12 mouse cellular contexts compared by ENCODE assay signal in the genomic region with DNA sequence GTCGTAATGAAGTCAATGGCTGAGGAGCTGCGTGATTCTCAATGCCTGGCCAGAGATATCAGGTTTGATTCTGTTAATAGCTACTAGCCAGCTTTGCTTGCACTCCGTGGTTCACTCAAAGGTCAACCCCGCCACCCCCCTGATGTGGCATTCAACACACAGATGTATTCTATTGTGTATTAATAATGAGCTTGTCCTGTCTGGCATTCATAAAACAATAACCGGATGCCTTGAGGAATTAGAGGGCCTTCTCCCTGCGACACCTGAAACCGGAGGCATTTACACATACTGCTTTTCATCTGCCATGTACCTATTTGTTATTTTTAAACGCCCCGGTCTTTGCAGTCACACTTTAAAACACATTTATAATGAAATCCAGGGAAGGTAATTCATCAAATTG.
DNase-seq lines count a peak whose midpoint lies in the region; ATAC-seq and TF ChIP-seq lines count a peak whose summit lies in the region.
"Had no signal": no experiment of that assay in that cellular context is flagged by ENCODE, and none has a peak within 500 bp of the region (broad histone marks: within the 10 kb centered on the region; RNA-seq: fewer than 3 reads in every experiment).

No protein-coding gene starts in this region.

- no peak overlapping the region for H3K9ac ChIP-seq in kidney, embryonic 14.5 days (ENCODE audit: low read depth, low read length)
- H3K9ac ChIP-seq in forebrain, postnatal 0 days: no peak overlapping the region
- no peak overlapping the region for H3K9ac ChIP-seq in neural tube, embryonic 14.5 days (replicated peaks; ENCODE audit: low read depth, low read length)

- 11% methylated on average over 9 of the region's 9 CpGs for WGBS in kidney, embryonic 14.5 days
- WGBS in forebrain, postnatal 0 days: 10% methylated on average over 9 of the region's 9 CpGs
- WGBS in limb, embryonic 10.5 days: 45% methylated on average over 9 of the region's 9 CpGs
- 13% methylated on average over 9 of the region's 9 CpGs for WGBS in neural tube, embryonic 14.5 days

- no peak overlapping the region for H3K4me3 ChIP-seq in kidney, embryonic 14.5 days (ENCODE audit: low read length)
- no peak overlapping the region for H3K4me3 ChIP-seq in forebrain, postnatal 0 days (ENCODE audit: low read depth, low read length)
- no peak overlapping the region for H3K4me3 ChIP-seq in limb, embryonic 10.5 days
- no peak overlapping the region for H3K4me3 ChIP-seq in neural tube, embryonic 14.5 days (ENCODE audit: low read depth, low read length)

- no peak for DNase-seq in kidney, adult 18-20 months
- DNase-seq in forebrain, postnatal 0 days: peak; percentile 16
- peak; percentile 35 for DNase-seq in limb, embryonic 10.5 days (ENCODE audit: low spot score)
- DNase-seq in ovary, postnatal 10 days (ENCODE audit: low spot score): no peak
- DNase-seq in left cerebral cortex, postnatal 36 days (ENCODE audit: low spot score in 2 of 2): no peak
- DNase-seq in layer of hippocampus, postnatal 10 days (ENCODE audit: low spot score in 2 of 2): no peak
- DNase-seq: heart, postnatal 10 days; right cerebral cortex, postnatal 4 days; thymus, postnatal 36 days had no signal

- 0 out of 2 replicates have a peak, but pooled peaks cover 4% of the 10 kb centered on the region for H3K4me1 ChIP-seq in kidney, embryonic 14.5 days (ENCODE audit: control insufficient read depth, insufficient read depth, low read length)
- H3K4me1 ChIP-seq in forebrain, postnatal 0 days (ENCODE audit: insufficient read depth): no peaks in the 10 kb centered on the region
- H3K4me1 ChIP-seq in limb, embryonic 10.5 days: peaks cover 11% of the 10 kb centered on the region
- peaks cover 7% of the 10 kb centered on the region for H3K4me1 ChIP-seq in neural tube, embryonic 14.5 days (ENCODE audit: control insufficient read depth, insufficient read depth, low read length)

- no peak for TF ChIP-seq CTCF in forebrain, postnatal 0 days (IDR thresholded peaks at IDR 0.05; ENCODE audit: low read depth)

- no peak; the same call in 1 of the 2 replicates for ATAC-seq in kidney, embryonic 14.5 days (ENCODE audit: low FRiP score, low TSS enrichment)
- no peak for ATAC-seq in forebrain, postnatal 0 days
- peak; percentile 34; the same call in 1 of the 2 replicates for ATAC-seq in neural tube, embryonic 14.5 days (ENCODE audit: low read depth)
- ATAC-seq: CD4-positive, CD25-positive, alpha-beta regulatory T cell, adult 4 months had no signal

- H3K27me3 ChIP-seq in kidney, embryonic 14.5 days (ENCODE audit: control insufficient read depth, insufficient read depth, low read length): no peaks in the 10 kb centered on the region
- no peaks in the 10 kb centered on the region for H3K27me3 ChIP-seq in forebrain, postnatal 0 days (ENCODE audit: insufficient read depth, low read length)
- H3K27me3 ChIP-seq in limb, embryonic 10.5 days (ENCODE audit: low read depth, poor library complexity, severe bottlenecking): no peaks in the 10 kb centered on the region
- no peaks in the 10 kb centered on the region for H3K27me3 ChIP-seq in neural tube, embryonic 14.5 days (ENCODE audit: control insufficient read depth, insufficient read depth, low read length)

- intact Hi-C loops in left cerebral cortex, postnatal 36 days (cut with DNase I): no loop called here

- no peaks in the 10 kb centered on the region for H3K9me3 ChIP-seq in kidney, embryonic 14.5 days (ENCODE audit: control insufficient read depth, low read length)
- no peaks in the 10 kb centered on the region for H3K9me3 ChIP-seq in forebrain, postnatal 0 days (ENCODE audit: low read length)
- no peaks in the 10 kb centered on the region for H3K9me3 ChIP-seq in limb, embryonic 10.5 days (replicated peaks)
- H3K9me3 ChIP-seq in neural tube, embryonic 14.5 days (ENCODE audit: control insufficient read depth, low read length): no peaks in the 10 kb centered on the region

- no peaks in the 10 kb centered on the region for H3K36me3 ChIP-seq in kidney, embryonic 14.5 days (ENCODE audit: control insufficient read depth, insufficient read depth, low read length)
- H3K36me3 ChIP-seq in forebrain, postnatal 0 days (ENCODE audit: insufficient read depth): no peaks in the 10 kb centered on the region
- H3K36me3 ChIP-seq in limb, embryonic 10.5 days: no peaks in the 10 kb centered on the region
- no peaks in the 10 kb centered on the region for H3K36me3 ChIP-seq in neural tube, embryonic 14.5 days (ENCODE audit: control insufficient read depth, insufficient read depth, low read length)

- peak overlapping the region; percentile 1; the same call in 1 of the 2 replicates for H3K4me2 ChIP-seq in kidney, embryonic 14.5 days (replicated peaks; ENCODE audit: low read depth, low read length)
- no peak overlapping the region for H3K4me2 ChIP-seq in forebrain, postnatal 0 days (ENCODE audit: low read depth)
- no peak overlapping the region for H3K4me2 ChIP-seq in neural tube, embryonic 14.5 days (ENCODE audit: low read depth, low read length)

- H3K27ac ChIP-seq in kidney, embryonic 14.5 days (ENCODE audit: low read depth, low read length): no peak overlapping the region
- H3K27ac ChIP-seq in forebrain, postnatal 0 days (ENCODE audit: low read depth, low read length): no peak overlapping the region
- no peak overlapping the region for H3K27ac ChIP-seq in limb, embryonic 10.5 days
- no peak overlapping the region for H3K27ac ChIP-seq in neural tube, embryonic 14.5 days (ENCODE audit: low read depth, low read length)

Comparison
In these comparisons a context has a peak if more than half of its experiments do, and no peak if none do; other contexts are left out.
1. DNase-seq: peak in forebrain, postnatal 0 days (single experiment) and limb, embryonic 10.5 days (single experiment); none in kidney, adult 18-20 months (single experiment), ovary, postnatal 10 days (single experiment), left cerebral cortex, postnatal 36 days (0 of 2) and layer of hippocampus, postnatal 10 days (0 of 2).